Mouse (Mus musculus): ENCODE data around the gene Spsb2. TPM values are rescaled to one million over a fixed set of nuclear protein-coding genes. Genes with fewer than 3 reads are reported as not detected.

Gene Spsb2
- polyA plus RNA-seq (2014; fragmentation: Nextera tagmentation; extraction: Ambion mirVana): 5.3 and 5.5 TPM in 2 replicates

DNA sequence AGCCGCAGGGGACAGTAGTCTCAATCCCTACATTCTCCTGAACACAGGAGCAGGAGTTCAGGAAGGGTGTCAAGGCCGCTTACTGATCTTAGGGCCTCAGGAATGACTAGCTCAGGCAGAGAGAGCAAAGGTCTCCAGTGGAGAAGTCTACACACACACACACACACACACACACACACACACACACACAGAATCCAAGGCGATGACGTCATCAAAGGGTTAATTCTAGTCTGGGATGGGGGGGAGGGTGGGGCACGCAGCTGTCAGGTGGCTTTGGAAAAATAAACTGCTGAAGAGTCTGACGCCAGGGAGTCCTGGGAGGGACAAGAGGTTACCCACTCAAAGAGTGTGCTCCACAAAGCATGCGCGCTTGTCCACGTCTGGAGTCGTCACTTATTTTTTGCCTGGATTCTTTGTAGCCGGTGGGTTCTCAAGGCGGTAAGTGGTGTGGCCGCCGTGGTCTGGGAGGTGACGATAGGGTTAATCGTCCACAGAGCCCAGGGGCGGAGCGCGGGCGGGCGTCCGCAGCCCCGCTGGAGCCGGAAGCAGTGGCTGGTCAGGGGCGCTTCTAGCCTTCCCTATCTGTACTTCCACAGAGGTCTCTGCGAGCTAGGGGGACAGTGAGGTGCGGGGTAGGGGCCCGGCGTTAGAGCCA lies at the start of gene Spsb2:
Gene Spsb2, plus strand, starts transcription at position 304 of the 655 bp plus-strand sequence.
- peak within 1 kb of the TSS; percentile 80 for H3K27ac ChIP-seq (replicated peaks; ENCODE audit: low read depth, low read length)
- H3K27me3 ChIP-seq (ENCODE audit: control insufficient read depth, insufficient read depth, low read length): no peaks in the 10 kb centered on the region
- H3K9ac ChIP-seq (ENCODE audit: low read length): peak within 1 kb of the TSS; percentile 64
- DNase-seq (ENCODE audit: low spot score): peak; percentile 82
- WGBS: 4% methylated on average over 29 of the region's 29 CpGs
- H3K4me3 ChIP-seq (ENCODE audit: low read depth, low read length): peak within 1 kb of the TSS; percentile 56
- H3K4me2 ChIP-seq (ENCODE audit: low read depth, severe bottlenecking): peak within 1 kb of the TSS; percentile 95
- peak; percentile 36; the same call in 1 of the 2 replicates for ATAC-seq (ENCODE audit: insufficient number of reproducible peaks, low FRiP score, low TSS enrichment, low read depth)
- H3K4me1 ChIP-seq (ENCODE audit: control insufficient read depth, insufficient read depth, low read length): peaks cover 15% of the 10 kb centered on the region; the same call in 1 of the 2 replicates
- H3K9me3 ChIP-seq (ENCODE audit: control insufficient read depth, low read length): no peaks in the 10 kb centered on the region
- H3K36me3 ChIP-seq (ENCODE audit: control insufficient read depth, insufficient read depth, low read length): peaks cover 9% of the 10 kb centered on the region; the same call in 1 of the 2 replicates

- peaks cover 32% of the 10 kb centered on the region for H3K4me1 ChIP-seq (ENCODE audit: control insufficient read depth, insufficient read depth, low read length)
- no peak overlapping the region for H3K4me3 ChIP-seq (ENCODE audit: low read depth, low read length)
- H3K27me3 ChIP-seq (ENCODE audit: control insufficient read depth, insufficient read depth, low read length): no peaks in the 10 kb centered on the region
- peak overlapping the region; percentile 24; the same call in 1 of the 2 replicates for H3K27ac ChIP-seq (replicated peaks; ENCODE audit: low read depth, low read length)
- no peak overlapping the region for H3K4me2 ChIP-seq (ENCODE audit: low read depth, severe bottlenecking)
- no peak for DNase-seq (ENCODE audit: low spot score)
- no peak overlapping the region for H3K9ac ChIP-seq (ENCODE audit: low read length)
- no peaks in the 10 kb centered on the region for H3K9me3 ChIP-seq (ENCODE audit: control insufficient read depth, low read length)
- WGBS: 52% methylated on average over 2 of the region's 2 CpGs
- no peak for ATAC-seq (ENCODE audit: insufficient number of reproducible peaks, low FRiP score, low TSS enrichment, low read depth)
- no peaks in the 10 kb centered on the region for H3K36me3 ChIP-seq (ENCODE audit: control insufficient read depth, insufficient read depth, low read length)
Observed at GRCm38 (mm10) chr6:124758849-124759232, 49.6 kb upstream of the Spsb2 start.

DNA sequence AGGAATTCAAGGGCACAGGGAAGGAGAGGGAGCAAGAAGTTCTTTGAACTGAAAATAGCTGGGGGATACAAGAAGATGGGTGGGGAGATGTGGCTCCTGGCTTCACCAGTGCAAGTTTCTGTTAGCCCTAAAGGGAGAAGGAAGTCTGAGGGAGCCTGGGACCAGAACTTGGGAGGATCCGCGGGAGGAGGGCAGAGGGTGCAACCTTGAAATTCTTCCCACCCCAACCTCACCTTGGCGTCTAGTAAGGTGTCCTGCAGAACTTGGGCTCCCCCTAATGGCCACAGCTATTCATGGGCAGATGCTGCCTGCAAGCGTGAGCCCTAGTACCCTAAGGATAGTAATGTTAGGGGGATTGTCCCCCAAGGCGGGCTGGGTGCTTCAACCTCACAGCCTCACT lies 49.2 kb upstream of the Spsb2 start:
- no peak for ATAC-seq (ENCODE audit: insufficient number of reproducible peaks, low FRiP score, low TSS enrichment, low read depth)
- no peak overlapping the region for H3K4me3 ChIP-seq (ENCODE audit: low read depth, low read length)
- WGBS: 2% methylated on average over 5 of the region's 5 CpGs

DNA sequence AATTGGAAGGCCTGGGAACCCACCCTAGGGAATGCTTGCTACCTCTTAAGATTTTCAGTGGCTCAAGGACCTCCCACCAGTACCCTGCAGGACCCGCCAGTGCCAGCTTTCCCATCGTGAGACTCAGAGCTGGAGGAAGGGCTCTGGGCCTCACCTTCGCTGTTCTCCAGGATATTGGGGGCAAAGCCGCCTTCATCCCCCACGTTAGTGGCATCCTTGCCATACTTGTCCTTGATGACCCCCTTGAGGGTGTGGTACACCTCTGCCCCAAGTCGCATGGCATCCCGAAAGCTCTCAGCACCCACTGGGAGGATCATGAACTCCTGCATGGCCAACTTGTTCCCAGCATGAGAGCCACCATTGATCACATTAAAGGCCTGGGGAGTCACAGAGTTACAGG lies 42.5 kb upstream of the Spsb2 start:
- DNase-seq (ENCODE audit: low spot score) (no peak), ATAC-seq (ENCODE audit: insufficient number of reproducible peaks, low FRiP score, low TSS enrichment, low read depth) (no peak)
- Histone ChIP-seq H3K4me1 (ENCODE audit: control insufficient read depth, insufficient read depth, low read length) (peaks cover 13% of the 10 kb centered on the region; the same call in 1 of the 2 replicates), H3K36me3 (ENCODE audit: control insufficient read depth, insufficient read depth, low read length) (no peaks in the 10 kb centered on the region), H3K4me3 (ENCODE audit: low read depth, low read length) (no peak overlapping the region), H3K27me3 (ENCODE audit: control insufficient read depth, insufficient read depth, low read length) (peaks cover 25% of the 10 kb centered on the region), H3K27ac (replicated peaks; ENCODE audit: low read depth, low read length) (no peak overlapping the region), H3K9ac (ENCODE audit: low read length) (no peak overlapping the region), H3K4me2 (ENCODE audit: low read depth, severe bottlenecking) (no peak overlapping the region), H3K9me3 (ENCODE audit: control insufficient read depth, low read length) (no peaks in the 10 kb centered on the region)
- WGBS: 79% methylated on average over 7 of the region's 7 CpGs

More for the DNA sequence above, 49.2 kb upstream of the Spsb2 start:
- Histone ChIP-seq H3K4me1 (ENCODE audit: control insufficient read depth, insufficient read depth, low read length) (peaks cover 31% of the 10 kb centered on the region), H3K36me3 (ENCODE audit: control insufficient read depth, insufficient read depth, low read length) (no peaks in the 10 kb centered on the region), H3K9ac (ENCODE audit: low read length) (no peak overlapping the region), H3K4me2 (ENCODE audit: low read depth, severe bottlenecking) (no peak overlapping the region), H3K27ac (replicated peaks; ENCODE audit: low read depth, low read length) (peak overlapping the region; percentile 24; the same call in 1 of the 2 replicates), H3K9me3 (ENCODE audit: control insufficient read depth, low read length) (no peaks in the 10 kb centered on the region), H3K27me3 (ENCODE audit: control insufficient read depth, insufficient read depth, low read length) (no peaks in the 10 kb centered on the region)
- peak; percentile 89 for DNase-seq (ENCODE audit: low spot score)

GRCm38 (mm10) chr6:124767536-124767919 lies 40.9 kb upstream of the Spsb2 start:
- no peak overlapping the region for H3K9ac ChIP-seq (ENCODE audit: low read length)
- ATAC-seq (ENCODE audit: insufficient number of reproducible peaks, low FRiP score, low TSS enrichment, low read depth) (no peak), DNase-seq (ENCODE audit: low spot score) (no peak)
- no peak overlapping the region for H3K27ac ChIP-seq (replicated peaks; ENCODE audit: low read depth, low read length)
- H3K36me3 ChIP-seq (ENCODE audit: control insufficient read depth, insufficient read depth, low read length): no peaks in the 10 kb centered on the region
- peaks cover 13% of the 10 kb centered on the region; the same call in 1 of the 2 replicates for H3K4me1 ChIP-seq (ENCODE audit: control insufficient read depth, insufficient read depth, low read length)
- no peaks in the 10 kb centered on the region for H3K9me3 ChIP-seq (ENCODE audit: control insufficient read depth, low read length)
- H3K4me2 ChIP-seq (ENCODE audit: low read depth, severe bottlenecking): no peak overlapping the region
- H3K4me3 ChIP-seq (ENCODE audit: low read depth, low read length): no peak overlapping the region
- 35% methylated on average over 4 of the region's 4 CpGs for WGBS
- peaks cover 25% of the 10 kb centered on the region for H3K27me3 ChIP-seq (ENCODE audit: control insufficient read depth, insufficient read depth, low read length)

DNA sequence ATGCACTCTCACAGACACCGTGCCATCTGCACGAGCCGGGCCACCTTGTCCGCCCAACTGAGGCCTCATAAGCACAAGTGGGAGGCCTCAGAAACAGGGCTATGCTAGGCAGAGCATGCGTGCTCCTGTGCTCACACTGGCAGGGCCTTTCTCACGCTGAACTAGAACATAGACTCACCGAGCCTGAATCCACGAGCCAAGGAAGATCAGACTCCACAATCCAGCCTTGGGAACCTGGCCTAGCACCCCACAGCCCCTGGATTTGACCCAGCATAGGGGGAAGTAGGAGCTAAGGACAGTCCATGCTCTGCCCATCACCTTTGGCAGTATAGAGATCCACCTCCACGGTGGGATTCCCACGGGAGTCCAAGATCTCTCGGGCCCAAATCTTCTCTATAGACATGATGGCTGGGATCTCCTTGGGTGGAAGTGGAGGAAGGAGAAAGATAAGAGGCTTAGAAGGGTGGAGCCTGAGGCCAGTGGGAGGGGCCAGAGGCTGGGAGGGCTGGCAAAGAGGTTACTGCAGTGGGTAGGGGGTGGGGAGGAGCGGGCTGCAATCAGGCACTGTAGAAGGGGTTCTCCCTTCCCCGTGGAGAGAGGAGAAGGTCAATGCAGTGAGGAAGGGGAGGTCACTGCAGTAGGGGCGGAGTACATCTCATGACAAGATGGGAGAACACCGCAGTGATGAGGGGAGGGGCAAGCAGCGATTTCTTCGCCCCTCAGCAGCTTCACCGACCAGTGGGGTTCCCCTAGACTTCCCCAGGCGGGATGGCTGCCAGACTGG lies 40.3 kb upstream of the Spsb2 start:
- Histone ChIP-seq H3K4me3 (ENCODE audit: low read depth, low read length) (peak overlapping the region; percentile 44; the same call in 1 of the 2 replicates), H3K27me3 (ENCODE audit: control insufficient read depth, insufficient read depth, low read length) (peaks cover 25% of the 10 kb centered on the region), H3K4me1 (ENCODE audit: control insufficient read depth, insufficient read depth, low read length) (peaks cover 13% of the 10 kb centered on the region; the same call in 1 of the 2 replicates), H3K27ac (replicated peaks; ENCODE audit: low read depth, low read length) (no peak overlapping the region), H3K9me3 (ENCODE audit: control insufficient read depth, low read length) (no peaks in the 10 kb centered on the region), H3K4me2 (ENCODE audit: low read depth, severe bottlenecking) (peak overlapping the region; percentile 91), H3K9ac (ENCODE audit: low read length) (no peak overlapping the region), H3K36me3 (ENCODE audit: control insufficient read depth, insufficient read depth, low read length) (no peaks in the 10 kb centered on the region)
- no peak for DNase-seq (ENCODE audit: low spot score)
- ATAC-seq (ENCODE audit: insufficient number of reproducible peaks, low FRiP score, low TSS enrichment, low read depth): peak; percentile 33; the same call in 1 of the 2 replicates
- 25% methylated on average over 18 of the region's 19 CpGs for WGBS

DNA sequence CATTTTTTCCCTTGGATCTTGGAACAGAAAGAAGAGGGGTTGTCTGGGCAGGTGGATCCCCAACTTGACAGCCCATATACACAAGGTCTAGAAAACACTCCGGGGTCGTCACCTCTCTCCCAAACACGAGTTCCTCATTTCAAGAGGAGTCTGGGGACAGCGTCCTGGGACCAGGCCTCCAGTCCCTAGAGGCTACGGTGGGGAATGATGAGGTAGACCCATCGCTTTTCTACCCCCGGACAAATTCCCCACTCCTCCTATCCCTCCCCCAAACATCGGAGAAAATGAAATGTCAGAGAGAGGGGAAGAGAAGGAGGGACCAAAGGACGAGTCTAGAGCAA lies 39.8 kb upstream of the Spsb2 start:
- Histone ChIP-seq H3K4me1 (ENCODE audit: control insufficient read depth, insufficient read depth, low read length) (peaks cover 13% of the 10 kb centered on the region; the same call in 1 of the 2 replicates), H3K4me2 (ENCODE audit: low read depth, severe bottlenecking) (peak overlapping the region; percentile 91), H3K4me3 (ENCODE audit: low read depth, low read length) (peak overlapping the region; percentile 44), H3K27me3 (ENCODE audit: control insufficient read depth, insufficient read depth, low read length) (peaks cover 25% of the 10 kb centered on the region), H3K27ac (replicated peaks; ENCODE audit: low read depth, low read length) (no peak overlapping the region), H3K9me3 (ENCODE audit: control insufficient read depth, low read length) (no peaks in the 10 kb centered on the region), H3K9ac (ENCODE audit: low read length) (no peak overlapping the region; the same call in 1 of the 2 replicates), H3K36me3 (ENCODE audit: control insufficient read depth, insufficient read depth, low read length) (no peaks in the 10 kb centered on the region)
- DNase-seq (ENCODE audit: low spot score) (no peak), ATAC-seq (ENCODE audit: insufficient number of reproducible peaks, low FRiP score, low TSS enrichment, low read depth) (no peak)
- 5% methylated on average over 9 of the region's 9 CpGs for WGBS

DNA sequence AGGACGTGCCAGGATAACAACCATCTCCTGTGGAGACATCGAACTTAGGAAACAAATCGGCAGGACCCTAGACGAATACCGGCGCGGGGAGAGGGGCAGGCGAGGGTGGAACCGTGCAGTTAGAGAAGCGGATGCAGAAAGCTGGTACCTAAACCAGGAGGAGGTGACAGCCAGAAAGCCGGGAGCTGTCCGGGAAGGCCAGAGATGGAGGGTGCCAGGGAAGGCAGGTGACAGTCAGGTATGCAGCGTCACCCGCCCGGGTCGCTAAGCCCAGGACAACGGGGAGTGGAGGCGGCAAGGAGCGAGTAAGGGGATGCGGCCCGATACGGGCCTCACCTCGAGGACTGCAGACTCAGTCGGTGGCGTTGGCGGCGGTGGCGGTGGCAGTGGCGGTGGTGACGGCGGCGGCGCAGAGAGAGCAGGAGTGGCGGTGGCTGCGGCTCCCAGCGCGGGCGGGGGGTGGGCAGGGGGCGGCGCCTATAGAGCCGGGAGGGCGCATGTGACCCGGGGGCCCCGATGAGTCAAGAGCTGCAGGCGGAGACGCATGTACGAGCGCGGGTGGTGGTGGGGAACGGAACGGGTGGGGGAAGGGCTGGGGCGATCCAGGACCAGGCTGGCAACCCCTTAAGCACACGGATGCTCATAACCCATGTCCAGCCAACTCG lies 39.2 kb upstream of the Spsb2 start, which contains the start of gene Eno2:
Gene Eno2, minus strand, starts transcription at position 573 of the 665 bp plus-strand sequence.
- H3K27me3 ChIP-seq (ENCODE audit: control insufficient read depth, insufficient read depth, low read length): peaks cover 25% of the 10 kb centered on the region
- 1% methylated on average over 54 of the region's 54 CpGs for WGBS
- peaks cover 13% of the 10 kb centered on the region; the same call in 1 of the 2 replicates for H3K4me1 ChIP-seq (ENCODE audit: control insufficient read depth, insufficient read depth, low read length)
- H3K27ac ChIP-seq (replicated peaks; ENCODE audit: low read depth, low read length): no peak within 1 kb of the TSS
- no peaks in the 10 kb centered on the region for H3K9me3 ChIP-seq (ENCODE audit: control insufficient read depth, low read length)
- DNase-seq (ENCODE audit: low spot score) (peak; percentile 61), ATAC-seq (ENCODE audit: insufficient number of reproducible peaks, low FRiP score, low TSS enrichment, low read depth) (peak; percentile 73)
- H3K4me2 ChIP-seq (ENCODE audit: low read depth, severe bottlenecking): peak within 1 kb of the TSS; percentile 91
- H3K4me3 ChIP-seq (ENCODE audit: low read depth, low read length): peak within 1 kb of the TSS; percentile 44
- H3K36me3 ChIP-seq (ENCODE audit: control insufficient read depth, insufficient read depth, low read length): no peaks in the 10 kb centered on the region
- peak within 1 kb of the TSS; percentile 50 for H3K9ac ChIP-seq (ENCODE audit: low read length)

Data from limb, embryonic 11.5 days (tissue).